Mouse (Mus musculus): ENCODE data around the gene Olfr368.

DNA sequence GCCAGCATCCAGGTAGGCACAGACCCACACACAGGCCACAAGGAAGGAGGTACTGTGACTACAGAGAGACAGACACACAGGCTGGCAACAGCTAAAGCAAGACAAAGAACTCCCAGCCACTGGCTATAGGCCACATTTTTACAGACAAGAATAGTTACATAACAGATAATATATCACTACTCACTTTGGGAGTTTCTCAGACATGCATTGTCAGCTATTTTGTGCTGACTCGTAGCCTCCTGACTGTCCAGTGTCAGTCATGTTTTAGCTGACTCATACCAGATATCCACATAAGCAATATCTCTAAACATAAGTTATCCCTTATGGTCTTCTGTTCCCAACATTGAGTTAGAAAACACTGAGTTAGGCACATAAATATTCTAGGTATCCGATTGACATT is 7.0 kb downstream of the Olfr368 start:
- TF ChIP-seq CTCF (IDR thresholded peaks at IDR 0.05; ENCODE audit: control insufficient read depth, insufficient read depth, insufficient replicate concordance, low read depth, low read length): no peak
- TF ChIP-seq POLR2A (IDR thresholded peaks at IDR 0.05; ENCODE audit: control insufficient read depth, low read depth, low read length): no peak
